Mouse (Mus musculus) myocyte (in vitro differentiated cells): ENCODE results near the gene Med16.

Source experiments
- POLR2A ChIP-seq: IDR thresholded peaks from one replicate; pipeline ENCODE4 v1.6.1; 2011; ENCODE audit warnings: low read depth, mild to moderate bottlenecking, control low read depth, moderate library complexity; ENCODE audit not compliant: insufficient read length
- TCF12 ChIP-seq: IDR thresholded peaks from one replicate; pipeline ENCODE4 v1.6.1; 2011; ENCODE audit warnings: mild to moderate bottlenecking, control low read depth; ENCODE audit not compliant: poor library complexity, insufficient read depth, severe bottlenecking

GRCm38 (mm10) chr10:79932736-79933135, 24.0 kb upstream of the Med16 start:
- no peak for TF ChIP-seq POLR2A
- TF ChIP-seq TCF12, result peak; percentile 83
